Mouse (Mus musculus) testis, adult 2 months (tissue): ENCODE measurements around the gene Slc16a10. TPM values are rescaled to one million over a fixed set of nuclear protein-coding genes. Genes with fewer than 3 reads are reported as not detected.

Source experiments
- H3K27ac ChIP-seq: fragments of 200-500 bp; 2 replicates; pipeline ENCODE4 v1.5.1; 2012; ENCODE audit warnings: low read depth, low read length; ENCODE audit not compliant: control insufficient read depth, insufficient read depth
- H3K27me3 ChIP-seq: fragments of 200-500 bp; 2 replicates; pipeline ENCODE4 v1.6.1; 2012; ENCODE audit warnings: mild to moderate bottlenecking, low read length, moderate library complexity; ENCODE audit not compliant: control insufficient read depth, insufficient read depth
- H3K36me3 ChIP-seq: fragments of 200-500 bp; 2 replicates; pipeline ENCODE4 v1.6.1; 2012; ENCODE audit warnings: mild to moderate bottlenecking, low read length; ENCODE audit not compliant: control insufficient read depth, insufficient read depth
- H3K4me1 ChIP-seq: fragments of 200-500 bp; 2 replicates; pipeline ENCODE4 v1.6.1; 2012; ENCODE audit warnings: low read length; ENCODE audit not compliant: control insufficient read depth, insufficient read depth
- H3K4me3 ChIP-seq: fragments of 200-500 bp; 2 replicates; pipeline ENCODE4 v1.5.1; 2012; ENCODE audit warnings: low read depth, mild to moderate bottlenecking, low read length, moderate library complexity, mixed read lengths; ENCODE audit not compliant: control insufficient read depth
- CTCF ChIP-seq: fragments of 200-500 bp; IDR thresholded peaks from 2 replicates; pipeline ENCODE4 v1.5.1; 2012; ENCODE audit warnings: low read depth, mild to moderate bottlenecking, inconsistent platforms, low read length, moderate library complexity; ENCODE audit not compliant: control insufficient read depth, insufficient read depth, insufficient replicate concordance
- POLR2A ChIP-seq: fragments of 200-500 bp; IDR thresholded peaks from 2 replicates; pipeline ENCODE4 v1.6.1; 2012; ENCODE audit warnings: low read depth, mild to moderate bottlenecking, inconsistent platforms, low read length, moderate library complexity; ENCODE audit not compliant: control insufficient read depth
- polyA plus RNA-seq: library from polyadenylated mRNA; depleted of rRNA; stranded (reverse); fragments of >200 nt; gene quantifications from 2 replicates; pipeline ENCODE4 v1.2.3, GENCODE M21; 2012; rRNA removed

The Slc16a10 gene
- polyA plus RNA-seq, 1 experiment: 4.3 TPM

DNA sequence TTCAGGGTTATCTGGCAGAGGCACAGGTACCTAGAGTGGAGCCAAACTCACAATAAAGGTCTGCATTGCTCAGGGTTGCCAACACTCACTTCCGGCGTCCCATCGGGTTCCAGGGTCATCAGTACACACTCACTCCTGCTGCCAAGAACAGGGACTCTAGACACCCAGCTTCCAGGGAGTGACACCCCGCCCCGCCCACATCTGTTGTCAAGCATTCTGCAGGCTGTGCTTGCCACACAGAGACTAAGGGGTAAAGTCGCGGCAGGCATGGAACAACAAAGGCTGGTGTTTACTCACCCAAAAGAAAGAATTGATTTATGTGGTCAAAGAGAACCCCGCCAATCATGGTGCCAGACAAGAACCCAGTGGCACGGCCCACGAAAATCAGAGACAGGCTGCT, 135.1 kb downstream of the Slc16a10 start:
- H3K36me3 ChIP-seq: no peaks in the 10 kb centered on the region
- H3K27me3 ChIP-seq: no peaks in the 10 kb centered on the region
- no peaks in the 10 kb centered on the region for H3K4me1 ChIP-seq
- no peak overlapping the region for H3K4me3 ChIP-seq
- H3K27ac ChIP-seq: no peak overlapping the region
- no peak for TF ChIP-seq CTCF
- TF ChIP-seq POLR2A: no peak

DNA sequence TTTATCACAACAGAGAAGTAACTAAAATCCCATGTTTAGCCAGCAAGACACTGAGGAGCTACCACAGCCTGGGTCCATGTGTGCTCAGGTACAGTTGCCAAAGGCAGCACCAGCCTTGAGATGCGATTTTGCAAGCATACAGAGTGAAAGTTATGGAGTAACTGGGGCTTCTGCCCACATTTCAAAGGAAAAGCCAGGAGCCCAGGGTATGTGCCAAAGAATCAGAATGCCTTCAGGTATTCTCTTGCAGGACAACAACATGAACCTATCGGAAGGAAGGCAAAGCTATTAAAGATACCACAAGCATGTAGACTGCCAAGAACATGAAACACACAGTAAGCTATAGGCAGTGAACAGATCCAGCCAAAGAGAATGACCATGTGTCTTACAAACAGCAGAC, 141.3 kb downstream of the Slc16a10 start:
- Histone ChIP-seq H3K27ac (no peak overlapping the region), H3K4me1 (no peaks in the 10 kb centered on the region), H3K36me3 (no peaks in the 10 kb centered on the region), H3K4me3 (no peak overlapping the region), H3K27me3 (no peaks in the 10 kb centered on the region)
- TF ChIP-seq CTCF (no peak), POLR2A (no peak)

DNA sequence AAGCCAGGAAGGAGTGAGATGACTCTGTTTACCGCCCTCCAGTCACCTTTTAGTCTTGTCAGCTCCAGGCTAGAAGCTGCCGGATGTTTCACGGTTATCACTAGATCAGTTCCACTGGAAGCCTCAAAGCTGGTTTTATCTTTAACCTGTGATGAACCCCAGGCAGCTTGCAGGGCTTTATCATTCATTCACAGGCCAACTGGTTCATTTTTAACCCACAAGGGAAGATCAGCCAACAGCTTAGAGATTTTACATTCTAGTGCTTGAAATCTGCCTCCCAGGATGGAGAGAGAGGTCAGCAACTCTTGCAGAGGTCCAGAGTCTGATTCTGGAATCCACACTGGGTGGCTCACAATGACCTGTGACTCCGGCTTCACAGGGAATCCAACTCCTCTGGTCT, 150.9 kb downstream of the Slc16a10 start:
- TF ChIP-seq CTCF (no peak), POLR2A (no peak)
- H3K27me3 ChIP-seq: no peaks in the 10 kb centered on the region
- H3K4me3 ChIP-seq: no peak overlapping the region
- no peaks in the 10 kb centered on the region for H3K36me3 ChIP-seq
- no peak overlapping the region for H3K27ac ChIP-seq
- H3K4me1 ChIP-seq: peaks cover 7% of the 10 kb centered on the region

DNA sequence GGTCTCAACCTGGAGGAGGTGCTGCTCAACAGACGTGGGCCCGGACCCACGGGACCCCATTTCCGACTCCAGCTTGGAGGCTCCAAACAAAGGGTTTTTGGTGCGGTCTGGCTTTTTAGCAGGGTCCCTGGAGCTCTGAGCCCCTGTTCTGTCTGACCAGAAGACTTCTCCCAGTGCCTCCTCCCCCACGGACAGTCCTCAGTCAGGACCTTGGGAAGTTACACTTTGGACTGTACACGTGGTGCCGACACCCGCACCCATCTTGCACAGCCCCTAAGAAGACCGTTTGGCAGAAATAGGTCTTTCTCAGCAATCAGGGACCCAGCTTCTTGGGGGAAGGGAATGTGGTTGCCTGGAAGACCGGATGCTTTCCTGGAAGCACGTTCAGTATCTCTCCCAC, 155.6 kb downstream of the Slc16a10 start, which contains the start of gene Mfsd4b5:
TSS of gene Mfsd4b5 (minus strand) at position 181 of the 400 bp plus-strand sequence.
- Histone ChIP-seq H3K4me3 (no peak within 1 kb of the TSS), H3K36me3 (no peaks in the 10 kb centered on the region), H3K27ac (no peak within 1 kb of the TSS), H3K27me3 (no peaks in the 10 kb centered on the region), H3K4me1 (peaks cover 7% of the 10 kb centered on the region)
- TF ChIP-seq CTCF: no peak
- no peak for TF ChIP-seq POLR2A

Other genes with a start within 250 kb of the Slc16a10 start
- gene Mfsd4b4, start 243.0 kb downstream of the Slc16a10 start, polyA plus RNA-seq: 3.0 and 3.9 TPM in 2 replicates
- gene Mfsd4b2, start 215.3 kb downstream of the Slc16a10 start, polyA plus RNA-seq: not detected in 2 replicates
- 0.06 and 0.19 TPM in 2 replicates for gene Mfsd4b3, start 182.1 kb downstream of the Slc16a10 start, polyA plus RNA-seq
- 0.04 and 0.12 TPM in 2 replicates for gene Mfsd4b5, start 155.6 kb downstream of the Slc16a10 start, polyA plus RNA-seq
- gene Mfsd4b1, start 117.0 kb downstream of the Slc16a10 start, polyA plus RNA-seq: 0.27 and 0.40 TPM in 2 replicates
- gene Rpf2, start 104.8 kb upstream of the Slc16a10 start, polyA plus RNA-seq: 14.6 and 15.8 TPM in 2 replicates
- 3.4 and 5.1 TPM in 2 replicates for gene Gtf3c6, start 115.8 kb upstream of the Slc16a10 start, polyA plus RNA-seq
- 17.9 and 18.8 TPM in 2 replicates for gene Amd1, start 159.9 kb upstream of the Slc16a10 start, polyA plus RNA-seq
- 13.3 and 14.3 TPM in 2 replicates for gene Cdk19, start 197.3 kb upstream of the Slc16a10 start, polyA plus RNA-seq